Mouse (Mus musculus) liver, embryonic 14.5 days (tissue): ENCODE data around the gene Fbxo17. TPM values are rescaled to one million over a fixed set of nuclear protein-coding genes. Genes with fewer than 3 reads are reported as not detected.

Experiments used
- ATAC-seq: fragments of 200-750 bp; cut with Nextera tagmentation; 2 replicates; pipeline ENCODE4 v1.8.0; 2017; ENCODE audit warnings: moderate number of reproducible peaks, mild to moderate bottlenecking, moderate library complexity; ENCODE audit not compliant: insufficient read depth
- DNase-seq, 3 experiments: peaks; one replicate each; pipeline ENCODE4 v3.0.0-alpha.2; 2012 to 2013; ENCODE audit warnings: low read depth in 3 of 3, low spot score in 3 of 3
- H3K27ac ChIP-seq: fragments of 300-500 bp; sonication (generic); 2 replicates; pipeline ENCODE4 v1.5.1; 2014; ENCODE audit warnings: moderate library complexity, mild to moderate bottlenecking, control low read depth, inconsistent platforms
- H3K27me3 ChIP-seq: fragments of 300-500 bp; sonication (generic); 2 replicates; pipeline ENCODE4 v1.6.1; 2014; ENCODE audit warnings: mild to moderate bottlenecking, low read length, moderate library complexity; ENCODE audit not compliant: control insufficient read depth, insufficient read depth
- H3K36me3 ChIP-seq: fragments of 300-500 bp; sonication (generic); replicated peaks from 2 replicates; pipeline ENCODE4 v1.6.1; 2014; ENCODE audit warnings: low read depth; ENCODE audit not compliant: control insufficient read depth, insufficient read depth
- H3K4me1 ChIP-seq, 2 experiments: fragments of 200-500 bp in 1 of 2; fragments of 300-500 bp in 1 of 2; sonication (generic) in 1 of 2; replicated peaks; 2 replicates each; pipeline ENCODE4 v1.6.1; 2012 to 2014; ENCODE audit warnings: antibody characterized with exemption in 1 of 2, inconsistent platforms in 1 of 2, low read length in 1 of 2; ENCODE audit not compliant: control insufficient read depth in 2 of 2, insufficient read depth in 2 of 2
- H3K4me2 ChIP-seq: fragments of 300-500 bp; sonication (generic); 2 replicates; pipeline ENCODE4 v1.6.1; 2014; ENCODE audit warnings: low read depth, mild to moderate bottlenecking, control low read depth, moderate library complexity
- H3K4me3 ChIP-seq, 2 experiments: fragments of 200-500 bp in 1 of 2; fragments of 300-500 bp in 1 of 2; sonication (generic) in 1 of 2; 2 replicates each; pipeline ENCODE4 v1.5.1; 2012 to 2014; ENCODE audit warnings: low read depth in 2 of 2, low read length in 2 of 2, mild to moderate bottlenecking in 2 of 2, control low read depth in 1 of 2, inconsistent platforms in 1 of 2, moderate library complexity in 1 of 2; ENCODE audit not compliant: insufficient read depth in 1 of 2
- H3K9ac ChIP-seq: fragments of 300-500 bp; sonication (generic); replicated peaks from 2 replicates; pipeline ENCODE4 v1.6.1; 2014; ENCODE audit warnings: mild to moderate bottlenecking, control low read depth, moderate library complexity
- H3K9me3 ChIP-seq: fragments of 300-500 bp; sonication (generic); 2 replicates; pipeline ENCODE4 v1.6.1; 2016; ENCODE audit warnings: low read length, mixed read lengths; ENCODE audit not compliant: control insufficient read depth
- CTCF ChIP-seq: IDR thresholded peaks from 2 replicates; pipeline ENCODE4 v1.5.1; 2016; ENCODE audit warnings: antibody characterized with exemption, low read depth, control low read depth
- EP300 ChIP-seq: IDR thresholded peaks from 2 replicates; pipeline ENCODE4 v1.6.1; 2016; ENCODE audit warnings: antibody characterized with exemption, low read depth
- WGBS: fragments of 180-500 bp; shearing (Covaris S2); extraction: QIAGEN DNeasy Blood & Tissue Kit; methylation state at CpG from one replicate; pipeline ENCODE4 v1.1.7; 2014; ENCODE audit not compliant: insufficient replicate concordance; 5-methylcytosine and 5-hydroxymethylcytosine counted together
- polyA plus RNA-seq, 2 experiments: library from polyadenylated mRNA; depleted of rRNA in 1 of 2; stranded (reverse) in 1 of 2; unstranded in 1 of 2; fragments of >200 nt; fragmentation: Nextera tagmentation in 1 of 2; extraction: Ambion mirVana in 1 of 2; gene quantifications; 2 replicates each; pipeline versions ENCODE4 v1.2.1 to v1.2.3; 2012 to 2014

Fbxo17 gene
- polyA plus RNA-seq, 2 experiments = 0.76 to 0.93 TPM

DNA sequence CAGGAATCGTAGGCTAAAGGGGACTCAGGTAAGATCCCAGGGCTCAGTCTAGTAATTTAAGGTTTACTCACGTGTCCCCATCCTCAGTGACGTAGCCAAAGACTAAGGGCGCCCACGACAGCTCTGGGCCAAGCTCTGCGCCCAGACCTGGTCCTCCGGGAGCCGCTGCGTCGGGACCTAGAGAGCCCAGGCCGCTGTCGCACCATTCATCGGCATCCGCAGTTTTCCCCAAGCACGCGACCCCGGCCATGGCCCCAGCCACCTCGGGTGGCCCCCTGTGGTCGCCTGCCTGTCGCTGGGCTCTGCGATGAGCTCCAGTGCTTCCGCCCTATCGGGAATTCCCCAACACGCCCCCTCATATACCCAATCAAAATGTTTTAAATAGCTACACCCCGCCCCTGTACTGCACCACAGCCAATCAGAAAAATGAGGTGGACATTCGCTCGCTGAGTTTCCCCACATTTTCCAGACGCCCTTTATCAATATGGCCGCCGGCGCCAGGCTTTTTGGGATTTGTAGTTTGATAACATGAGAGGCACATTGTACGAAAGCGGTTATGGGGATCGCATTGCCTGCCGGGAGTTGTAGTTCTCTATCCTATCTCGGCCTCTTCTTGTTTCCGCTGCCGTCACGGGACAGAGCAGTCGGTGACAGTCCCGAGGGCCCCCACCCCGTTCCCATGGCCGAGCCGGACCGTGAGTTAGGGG lies 49.7 kb downstream of the Fbxo17 start, which contains the start of gene Sirt2:
Gene Sirt2, plus strand, starts transcription at position 563 of the 707 bp plus-strand sequence.
- Histone ChIP-seq H3K27ac (peak within 1 kb of the TSS; percentile 14; the same call in 1 of the 2 replicates), H3K9ac (peak within 1 kb of the TSS; percentile 76), H3K9me3 (no peaks in the 10 kb centered on the region), H3K36me3 (no peaks in the 10 kb centered on the region), H3K4me1 (peaks cover 24 to 34% of the 10 kb centered on the region in 2 experiments), H3K27me3 (no peaks in the 10 kb centered on the region), H3K4me2 (peak within 1 kb of the TSS; percentile 92), H3K4me3 (peak within 1 kb of the TSS; percentile 83 to 87)
- DNase-seq = peak; percentile 98 to 100 (median 99)
- TF ChIP-seq CTCF (peak; percentile 36; the same call in 1 of the 2 replicates), EP300 (no peak)
- under 1% methylated on average over 45 of the region's 45 CpGs for WGBS
- peak; percentile 96 for ATAC-seq

DNA sequence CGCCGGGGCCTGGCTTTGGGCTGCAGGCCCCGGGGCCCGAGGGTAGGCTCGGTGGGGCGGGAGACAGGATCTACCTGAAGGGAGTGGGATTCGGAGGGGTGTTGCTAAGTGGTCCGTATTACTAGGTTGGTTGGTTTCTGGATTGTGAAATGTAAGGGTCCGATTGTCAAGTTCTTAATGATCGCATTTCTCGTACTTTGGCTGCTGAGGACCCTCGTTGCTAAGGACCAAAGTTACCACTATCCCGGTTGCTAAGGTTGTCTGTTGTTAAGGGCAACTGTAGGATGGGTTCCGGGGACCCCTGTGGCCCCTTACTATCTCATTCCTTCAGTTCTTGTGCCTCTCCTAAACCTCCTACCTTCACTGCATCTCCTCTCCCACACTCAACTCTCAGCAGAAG lies 50.3 kb downstream of the Fbxo17 start:
- Histone ChIP-seq H3K4me2 (peak overlapping the region; percentile 71), H3K27me3 (no peaks in the 10 kb centered on the region), H3K4me1 (peaks cover 24 to 34% of the 10 kb centered on the region in 2 experiments), H3K9ac (peak overlapping the region; percentile 65), H3K4me3 (peak overlapping the region; percentile 81 to 83), H3K27ac (no peak overlapping the region), H3K36me3 (no peaks in the 10 kb centered on the region), H3K9me3 (no peaks in the 10 kb centered on the region)
- WGBS = 3% methylated on average over 14 of the region's 14 CpGs
- ATAC-seq = no peak
- no peak for DNase-seq
- TF ChIP-seq EP300 (no peak), CTCF (no peak)

DNA sequence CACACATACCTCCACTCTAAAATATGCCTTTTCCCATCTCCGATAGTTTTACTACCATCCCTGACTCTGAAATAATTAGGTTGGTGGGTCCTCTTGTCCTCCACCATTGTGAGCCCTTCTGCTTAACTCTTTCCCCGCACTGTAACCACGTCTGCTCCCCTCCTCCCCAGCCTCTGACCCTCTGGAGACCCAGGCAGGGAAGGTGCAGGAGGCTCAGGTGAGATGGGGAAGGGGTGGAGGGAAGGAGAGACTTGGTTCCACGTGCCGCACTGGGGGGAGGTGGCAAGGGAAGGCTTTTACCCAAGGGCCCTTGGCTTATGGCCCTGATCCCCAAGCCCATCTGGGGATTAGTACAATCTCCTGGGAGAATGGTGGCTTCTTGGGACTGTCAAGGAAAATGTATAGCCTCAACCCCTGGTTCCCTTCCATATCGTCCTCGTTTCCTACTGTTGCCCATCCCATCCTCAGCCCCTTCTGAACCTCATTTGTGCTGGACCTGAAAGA lies 50.9 kb downstream of the Fbxo17 start, which contains the start of gene Nfkbib:
Gene Nfkbib, minus strand, starts transcription at position 51 of the 504 bp plus-strand sequence.
- H3K4me1 ChIP-seq = peaks cover 24 to 34% of the 10 kb centered on the region in 2 experiments
- no peaks in the 10 kb centered on the region for H3K27me3 ChIP-seq
- ATAC-seq (no peak), DNase-seq (no peak)
- no peak within 1 kb of the TSS for H3K27ac ChIP-seq
- H3K9me3 ChIP-seq = no peaks in the 10 kb centered on the region
- TF ChIP-seq EP300 (no peak), CTCF (no peak)
- H3K4me2 ChIP-seq = peak within 1 kb of the TSS; percentile 92
- WGBS = 64% methylated on average over 7 of the region's 7 CpGs
- H3K36me3 ChIP-seq = no peaks in the 10 kb centered on the region
- H3K4me3 ChIP-seq = peak within 1 kb of the TSS; percentile 83 to 87
- peak within 1 kb of the TSS; percentile 76 for H3K9ac ChIP-seq

DNA sequence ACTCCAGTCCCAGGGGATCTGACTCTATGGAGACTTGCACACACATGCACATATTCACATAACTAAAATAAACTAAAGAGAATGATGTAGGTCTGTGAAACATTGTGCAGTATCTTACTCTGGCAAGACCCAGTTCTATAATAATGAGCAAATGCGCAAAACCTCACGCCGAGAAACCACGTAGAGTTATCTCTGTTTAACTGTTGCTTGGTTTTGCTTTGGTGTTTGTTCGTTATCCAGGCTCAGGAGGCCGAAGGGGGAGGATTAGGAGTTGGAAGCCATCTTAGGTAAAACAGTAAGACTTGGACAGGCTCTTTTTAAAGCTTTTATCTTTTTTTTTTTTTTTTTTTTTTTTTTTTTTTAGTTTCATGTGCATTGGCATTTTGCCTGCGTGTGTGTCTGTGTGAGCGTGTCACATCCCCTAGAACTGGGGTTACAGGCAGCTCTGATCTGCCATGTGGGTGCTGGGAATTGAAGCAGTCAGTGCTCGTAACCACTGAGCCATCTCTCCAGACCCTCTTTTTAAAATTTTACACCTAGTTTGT lies 52.9 kb downstream of the Fbxo17 start:
- Histone ChIP-seq H3K4me3 (no peak overlapping the region), H3K9me3 (no peaks in the 10 kb centered on the region), H3K4me1 (peaks cover 24 to 34% of the 10 kb centered on the region in 2 experiments), H3K36me3 (no peaks in the 10 kb centered on the region), H3K4me2 (no peak overlapping the region; the same call in 1 of the 2 replicates), H3K27ac (no peak overlapping the region), H3K27me3 (no peaks in the 10 kb centered on the region), H3K9ac (no peak overlapping the region)
- ATAC-seq (no peak), DNase-seq (no peak)
- TF ChIP-seq EP300 = no peak
- TF ChIP-seq CTCF = no peak
- 40% methylated on average over 9 of the region's 9 CpGs for WGBS

DNA sequence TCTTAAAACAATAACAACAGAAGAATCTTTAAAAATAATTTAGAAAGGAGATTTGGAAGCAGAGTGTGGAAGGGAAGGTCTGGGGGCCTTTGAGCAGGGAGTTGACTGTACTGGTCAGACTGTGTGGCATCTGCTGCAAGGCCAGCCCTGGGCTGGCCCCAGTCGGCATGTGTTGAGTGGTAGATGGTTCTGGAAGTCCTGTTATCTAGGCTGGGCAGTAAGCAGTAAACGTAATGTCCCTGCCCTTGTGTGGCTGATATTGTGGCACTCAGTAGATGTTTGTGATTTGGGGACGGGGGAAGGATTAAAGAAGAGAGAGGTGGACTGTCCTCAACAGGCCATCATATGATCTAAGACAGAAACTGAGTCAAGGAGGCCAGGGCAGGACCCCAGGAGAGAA lies 53.7 kb downstream of the Fbxo17 start:
- Histone ChIP-seq H3K27me3 (no peaks in the 10 kb centered on the region), H3K4me2 (peak overlapping the region; percentile 7)

More for the DNA sequence above, 53.7 kb downstream of the Fbxo17 start:
- H3K9me3 ChIP-seq = no peaks in the 10 kb centered on the region
- WGBS = 23% methylated on average over 3 of the region's 3 CpGs
- DNase-seq (peak; percentile 32 to 47 (median 41)), ATAC-seq (0 out of 2 replicates have a peak, but pooled peaks have one; percentile 11)
- no peak overlapping the region for H3K27ac ChIP-seq
- H3K9ac ChIP-seq = no peak overlapping the region
- H3K36me3 ChIP-seq = no peaks in the 10 kb centered on the region
- TF ChIP-seq EP300 (peak; percentile 60), CTCF (no peak)
- H3K4me3 ChIP-seq = no peak overlapping the region
- H3K4me1 ChIP-seq = peaks cover 21 to 27% of the 10 kb centered on the region in 2 experiments
